Mouse (Mus musculus) gastrocnemius, postnatal 25 days (tissue): ENCODE measurements at regions not wholly inside any gene's neighbourhood (a gene's known extent, or its start where the extent isn't known, plus 50 kb on each side); places are given as distances from the start of the nearest gene placed in this dataset.

Experiments
- DNase-seq: peaks from one replicate; pipeline ENCODE4 v3.0.0; 2022

DNA sequence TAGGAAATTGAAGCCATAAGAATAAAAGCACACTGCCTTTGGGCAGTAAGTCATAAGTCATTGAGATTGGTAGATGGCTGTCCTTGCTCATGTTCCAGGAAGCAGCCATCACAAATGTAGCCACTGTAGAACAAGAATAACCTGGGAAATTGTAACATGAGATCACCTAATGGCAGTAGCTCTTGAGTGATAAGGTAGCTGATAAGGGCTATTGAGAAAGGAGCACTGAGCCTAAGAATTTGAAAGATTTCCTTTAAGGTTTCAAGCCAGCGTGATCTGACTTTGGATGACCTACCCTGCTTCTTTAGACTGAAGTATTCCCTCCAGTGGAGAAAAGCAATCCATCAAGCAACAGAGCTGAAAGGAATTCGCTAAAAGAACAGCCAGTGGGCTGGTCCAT lies 117.8 kb upstream of the Ppp2r3a start:
- DNase-seq, result no peak

DNA sequence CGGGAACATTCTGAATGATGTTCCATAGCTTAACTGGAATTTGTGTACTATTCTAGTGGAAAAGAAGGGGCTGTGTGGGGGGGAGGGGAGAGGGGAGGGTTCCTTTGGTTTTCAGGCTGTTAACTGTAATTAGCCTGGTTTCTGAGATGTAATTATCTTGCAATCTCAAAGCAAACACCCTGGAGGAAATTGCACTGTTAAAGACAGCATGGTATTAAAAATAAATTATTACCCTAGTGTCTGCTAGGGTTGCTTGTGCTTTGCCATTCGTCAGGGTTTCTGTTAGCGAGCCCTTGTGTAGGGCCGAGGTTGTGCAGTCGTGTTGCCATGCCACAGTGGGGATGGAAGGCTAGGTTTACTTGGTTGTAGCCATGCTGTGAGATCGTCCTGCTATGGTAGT lies 105.0 kb upstream of the Ppp2r3a start:
- DNase-seq, result no peak

DNA sequence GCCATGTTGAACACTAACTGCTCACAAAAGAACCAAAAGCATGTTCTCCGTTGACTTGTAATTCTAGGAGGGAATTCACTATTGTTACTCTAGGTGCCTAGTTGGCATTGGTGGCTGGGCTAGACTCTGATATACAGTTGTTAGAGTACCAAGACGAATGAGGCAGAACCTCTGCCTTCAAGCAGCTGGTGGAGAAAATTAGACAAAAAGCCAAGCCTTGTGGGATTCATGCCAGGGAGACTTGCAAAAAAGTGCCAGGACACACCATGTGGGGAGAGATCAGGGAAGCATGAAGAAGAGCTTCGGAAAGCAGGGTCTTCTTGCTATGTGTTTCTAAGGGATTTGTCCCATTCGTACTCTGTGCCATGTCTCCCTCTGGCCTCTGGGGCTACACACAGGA lies 97.2 kb upstream of the Ppp2r3a start:
- DNase-seq, result no peak

DNA sequence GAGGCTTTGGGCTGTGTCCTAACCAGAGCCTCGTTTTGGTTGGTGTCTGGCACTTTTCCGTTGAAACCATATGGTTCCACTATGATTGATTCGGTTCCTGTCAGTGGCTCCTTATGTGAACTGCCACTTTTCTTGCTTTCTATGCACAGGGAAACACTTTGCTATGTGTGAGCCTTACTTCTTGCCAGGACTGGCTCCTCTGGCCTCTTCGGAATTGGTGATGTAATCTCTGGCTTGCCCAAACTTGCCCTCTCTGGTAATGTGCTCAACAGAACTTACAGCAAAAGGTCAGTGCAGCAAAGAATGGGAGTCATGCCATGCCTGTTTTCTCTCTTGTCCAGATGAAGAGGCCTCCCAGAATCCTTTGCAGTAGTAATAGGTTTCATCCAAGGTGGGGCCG lies 91.3 kb upstream of the Ppp2r3a start:
- no peak for DNase-seq

DNA sequence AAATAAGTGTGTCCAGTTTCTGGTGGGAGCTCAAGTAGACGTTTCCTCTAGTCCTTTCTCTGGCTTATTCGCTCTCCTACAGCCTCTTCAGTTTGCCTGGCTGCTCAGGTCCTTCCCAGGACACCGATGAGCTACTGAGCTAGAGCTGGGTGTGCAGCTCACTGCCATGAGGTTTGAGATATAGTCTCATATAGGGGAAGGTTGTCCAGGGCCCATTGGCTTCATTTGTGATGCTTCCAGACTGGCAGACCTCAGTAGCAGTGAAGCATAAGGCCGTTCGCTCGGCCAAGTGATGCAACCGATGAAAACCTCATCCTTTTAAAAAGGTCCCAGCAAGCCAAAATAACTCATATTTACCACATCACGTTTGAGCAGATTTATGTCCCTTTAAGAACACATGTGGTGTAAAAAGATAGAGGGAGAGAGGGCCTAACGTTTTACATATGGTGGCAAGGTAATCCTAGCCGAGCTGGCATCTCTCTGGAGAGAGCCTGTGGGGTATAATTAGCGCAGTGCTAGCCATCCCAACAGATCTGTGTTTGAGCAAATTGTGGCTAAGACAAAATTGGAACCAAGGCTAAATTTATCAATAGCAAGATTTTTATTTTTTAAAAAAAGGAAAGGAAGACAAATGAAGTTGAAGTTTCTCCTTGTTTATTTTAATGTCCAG lies 89.3 kb upstream of the Ppp2r3a start:
- no peak for DNase-seq

DNA sequence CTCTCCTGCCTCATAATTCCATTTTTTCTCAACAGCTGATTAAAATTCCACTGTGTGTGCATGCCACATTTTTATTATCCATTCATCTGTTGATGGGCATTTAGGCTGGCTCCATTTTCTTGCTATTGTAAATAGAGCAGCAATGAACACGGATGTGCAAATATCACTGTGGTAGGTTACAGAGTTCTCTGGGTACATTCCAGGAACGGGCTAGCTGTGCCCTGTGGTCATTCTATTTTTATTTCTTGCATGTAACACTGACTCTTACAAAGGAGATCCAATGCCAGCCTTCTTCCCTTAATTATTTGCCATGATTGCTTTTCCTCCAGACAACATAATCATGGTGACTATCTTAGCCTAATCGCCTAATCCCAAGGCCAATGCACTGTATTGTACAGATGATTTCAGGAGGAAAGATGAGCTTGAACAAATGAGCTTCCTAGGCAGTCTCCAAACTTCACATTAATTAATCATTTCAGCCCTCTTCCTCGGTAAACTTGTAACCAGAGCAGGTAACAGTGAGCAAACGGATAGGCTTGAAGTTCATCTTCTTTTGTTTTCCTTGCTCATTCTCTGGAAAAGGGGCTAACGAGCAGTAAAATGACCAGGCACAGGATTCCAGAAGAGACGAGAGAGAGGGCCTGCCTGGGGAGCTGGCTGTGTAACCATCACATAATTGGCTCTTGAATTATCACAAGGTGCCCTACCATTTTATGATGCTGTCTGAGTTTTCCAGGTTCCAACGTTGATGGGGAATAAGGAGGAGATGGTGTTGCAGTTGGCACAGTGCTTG lies 77.6 kb upstream of the Ppp2r3a start:
- DNase-seq, result no peak

DNA sequence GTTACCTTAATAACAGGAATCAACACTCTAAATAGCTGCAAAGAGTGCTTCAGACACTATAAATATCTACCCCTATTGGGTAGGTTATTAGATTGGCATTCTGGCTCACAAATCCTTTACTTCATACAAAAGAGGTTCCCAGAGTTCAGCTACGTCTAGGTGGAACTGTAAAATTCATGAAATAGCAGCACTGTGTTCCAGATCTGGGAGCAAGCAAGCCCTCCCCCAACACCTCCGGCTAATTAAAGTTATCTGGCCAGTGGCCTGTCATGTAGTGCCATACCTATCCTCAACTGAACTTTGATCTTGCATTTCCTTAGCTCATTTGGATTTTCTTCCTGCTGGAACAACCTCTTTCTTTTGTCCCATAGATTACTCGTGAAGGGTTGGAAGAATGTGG lies 75.4 kb upstream of the Ppp2r3a start:
- DNase-seq, result no peak

DNA sequence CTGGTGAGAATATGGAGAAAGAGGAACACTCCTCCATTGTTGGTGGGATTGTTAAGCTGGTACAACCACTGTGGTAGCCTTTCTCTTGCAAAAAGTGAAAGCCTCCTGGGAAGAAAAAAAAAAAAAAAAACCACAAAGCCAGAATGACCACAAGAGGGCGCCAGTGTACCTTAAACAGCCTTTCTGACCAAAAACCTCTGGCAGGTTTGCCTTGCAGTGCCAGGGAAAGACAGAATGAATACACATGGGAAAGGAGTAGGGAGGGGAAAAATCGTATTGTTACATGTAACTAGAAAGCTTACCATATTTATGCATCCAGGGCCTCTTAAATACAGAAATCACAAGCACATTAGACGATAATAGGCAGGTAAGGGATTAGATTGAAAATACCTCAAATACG lies 62.4 kb upstream of the Ppp2r3a start:
- DNase-seq, result no peak

DNA sequence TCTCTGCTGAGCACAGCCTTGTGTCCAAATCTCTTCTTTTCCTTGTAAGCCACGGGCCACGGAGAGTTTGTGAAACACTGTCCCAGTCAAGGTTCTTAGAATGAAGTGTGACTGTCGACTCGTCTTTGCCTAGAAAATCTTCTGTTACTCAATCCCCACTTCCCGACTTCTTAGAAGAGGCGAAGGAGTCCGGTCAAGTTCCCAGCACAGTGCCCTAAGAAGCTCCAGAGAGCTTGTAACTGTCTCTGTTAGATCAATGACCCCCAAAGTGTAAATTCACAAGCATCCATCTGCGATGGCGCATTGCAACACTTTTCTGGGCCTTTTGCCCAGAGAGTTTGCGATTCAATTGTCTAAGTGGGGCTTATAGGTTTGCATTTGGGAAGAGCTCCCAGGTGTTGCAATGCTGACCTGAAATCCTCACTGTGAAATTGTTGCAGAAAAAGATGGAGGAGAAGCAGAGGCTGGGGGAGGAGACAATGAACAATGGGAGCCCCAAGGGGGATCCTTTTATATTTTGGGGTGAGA lies 54.9 kb upstream of the Ppp2r3a start:
- DNase-seq, result no peak

DNA sequence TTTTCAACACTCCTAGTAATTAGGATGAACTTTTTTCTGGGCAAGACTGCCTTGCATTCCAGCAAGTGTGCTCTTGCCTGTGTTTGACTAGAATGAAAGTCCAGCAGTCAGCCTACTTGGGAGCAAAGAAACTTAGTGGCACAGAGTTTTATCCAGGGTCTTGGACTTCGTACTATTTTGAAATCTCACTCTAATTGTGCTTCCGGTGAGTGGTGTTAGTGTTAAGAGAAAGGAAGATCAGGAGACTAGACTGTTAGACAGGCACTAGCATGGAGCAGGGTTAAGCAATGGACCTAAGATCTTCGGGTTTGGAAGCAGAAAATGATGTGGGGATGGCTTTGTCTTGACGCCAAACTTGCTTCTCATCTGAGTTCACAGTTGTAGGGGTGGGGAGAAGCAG lies 54.1 kb upstream of the Ppp2r3a start:
- DNase-seq, result no peak
